Mouse (Mus musculus) adrenal gland, adult 8-10 months (tissue): ENCODE measurements around the gene Inpp1. TPM values are rescaled to one million over a fixed set of nuclear protein-coding genes. Genes with fewer than 3 reads are reported as not detected.
"Not testable (repeated sequence)": the region's sequence is repeated elsewhere in the genome, so short reads cannot be mapped to it uniquely, and the experiment has no call there.

Experiments
- DNase-seq: peaks from one replicate; pipeline ENCODE4 v3.0.0; 2022
- total RNA-seq, 4 experiments: library from RNA; stranded (reverse); gene quantifications; 2 replicates each; pipeline ENCODE4 v1.2.4; 2022

Inpp1 gene
- total RNA-seq: 10 to 100 TPM; 17.1 to 24.0 (median 21.0) TPM

GRCm38 (mm10) chr1:52816910-52817812 is at the start of gene Inpp1:
TSS of gene Inpp1 (minus strand) at chr1:52817688.
- DNase-seq: peak; percentile 87

GRCm38 (mm10) chr1:52866007-52866406 is 48.5 kb upstream of the Inpp1 start:
- DNase-seq: no peak

- no peak for DNase-seq
These were observed 46.7 kb upstream of the Inpp1 start for GRCm38 (mm10) chr1:52864220-52864619.

- no peak for DNase-seq
These were observed 38.6 kb upstream of the Inpp1 start for GRCm38 (mm10) chr1:52855904-52856601.

- DNase-seq: not testable (repeated sequence)
These were observed 36.5 kb upstream of the Inpp1 start for GRCm38 (mm10) chr1:52854029-52854428.

GRCm38 (mm10) chr1:52849422-52849821 is 31.9 kb upstream of the Inpp1 start:
- DNase-seq: no peak

GRCm38 (mm10) chr1:52846556-52846955 is 29.1 kb upstream of the Inpp1 start:
- DNase-seq: no peak

- peak; percentile 100 for DNase-seq
These were observed 27.5 kb upstream of the Inpp1 start, which contains the start of gene Hibch for GRCm38 (mm10) chr1:52844782-52845665. TSS of gene Hibch (plus strand) at chr1:52844929.

GRCm38 (mm10) chr1:52844354-52844753 is 26.9 kb upstream of the Inpp1 start:
- DNase-seq: no peak

GRCm38 (mm10) chr1:52839099-52839498 is 21.6 kb upstream of the Inpp1 start:
- no peak for DNase-seq

GRCm38 (mm10) chr1:52817813-52818147 is 292 bp upstream of the Inpp1 start:
- DNase-seq: no peak

GRCm38 (mm10) chr1:52816232-52816891 is 1.1 kb downstream of the Inpp1 start:
- DNase-seq: no peak

GRCm38 (mm10) chr1:52808456-52808855 is 9.0 kb downstream of the Inpp1 start:
- DNase-seq: no peak

GRCm38 (mm10) chr1:52805041-52805440 is 12.4 kb downstream of the Inpp1 start:
- DNase-seq: no peak

- no peak for DNase-seq
These were observed 15.0 kb downstream of the Inpp1 start for GRCm38 (mm10) chr1:52802406-52802975.

GRCm38 (mm10) chr1:52801651-52802050 is 15.8 kb downstream of the Inpp1 start:
- no peak for DNase-seq

GRCm38 (mm10) chr1:52800340-52800740 is 17.1 kb downstream of the Inpp1 start:
- no peak for DNase-seq

GRCm38 (mm10) chr1:52799772-52800171 is 17.7 kb downstream of the Inpp1 start:
- no peak for DNase-seq

- DNase-seq: no peak
These were observed 18.3 kb downstream of the Inpp1 start for GRCm38 (mm10) chr1:52799056-52799726.

- DNase-seq: no peak
These were observed 21.6 kb downstream of the Inpp1 start for GRCm38 (mm10) chr1:52795927-52796326.

GRCm38 (mm10) chr1:52793692-52794091 is 23.8 kb downstream of the Inpp1 start:
- DNase-seq: no peak
